Mouse (Mus musculus) liver, embryonic 16.5 days (tissue): ENCODE results near the gene 4930444G20Rik. TPM values are rescaled to one million over a fixed set of nuclear protein-coding genes. Genes with fewer than 3 reads are reported as not detected.
"Not testable (repeated sequence)": the region's sequence is repeated elsewhere in the genome, so short reads cannot be mapped to it uniquely, and the experiment has no call there.

Source experiments
- ATAC-seq: fragments of 200-750 bp; cut with Nextera tagmentation; 2 replicates; pipeline ENCODE4 v1.8.0; 2017; ENCODE audit warnings: low read depth, mild to moderate bottlenecking, moderate number of reproducible peaks, moderate library complexity
- H3K27ac ChIP-seq: fragments of 300-500 bp; sonication (generic); 2 replicates; pipeline ENCODE4 v1.5.1; 2014; ENCODE audit warnings: mild to moderate bottlenecking, low read length
- H3K27me3 ChIP-seq: fragments of 300-500 bp; sonication (generic); 2 replicates; pipeline ENCODE4 v1.6.1; 2014; ENCODE audit warnings: low read depth, low read length, mixed read lengths; ENCODE audit not compliant: control insufficient read depth, insufficient read depth
- H3K36me3 ChIP-seq: fragments of 300-500 bp; sonication (generic); 2 replicates; pipeline ENCODE4 v1.6.1; 2014; ENCODE audit warnings: mild to moderate bottlenecking; ENCODE audit not compliant: control insufficient read depth, insufficient read depth
- H3K4me1 ChIP-seq: fragments of 300-500 bp; sonication (generic); 2 replicates; pipeline ENCODE4 v1.6.1; 2014; ENCODE audit warnings: low read depth, low read length, mixed read lengths; ENCODE audit not compliant: control insufficient read depth
- H3K4me2 ChIP-seq: fragments of 300-500 bp; sonication (generic); 2 replicates; pipeline ENCODE4 v1.6.1; 2014; ENCODE audit warnings: low read depth, low read length, mixed read lengths
- H3K4me3 ChIP-seq: fragments of 300-500 bp; sonication (generic); 2 replicates; pipeline ENCODE4 v1.5.1; 2014; ENCODE audit warnings: low read depth, mild to moderate bottlenecking, low read length
- H3K9ac ChIP-seq: fragments of 300-500 bp; sonication (generic); 2 replicates; pipeline ENCODE4 v1.6.1; 2014; ENCODE audit warnings: low read depth, low read length
- H3K9me3 ChIP-seq: fragments of 300-500 bp; sonication (generic); replicated peaks from 2 replicates; pipeline ENCODE4 v1.6.1; 2016; ENCODE audit warnings: low read length; ENCODE audit not compliant: control insufficient read depth
- WGBS: fragments of 180-500 bp; shearing (Covaris S2); extraction: QIAGEN DNeasy Blood & Tissue Kit; methylation state at CpG from one replicate; pipeline ENCODE4 v1.1.7; 2014; ENCODE audit not compliant: insufficient replicate concordance; 5-methylcytosine and 5-hydroxymethylcytosine counted together
- polyA plus RNA-seq: library from polyadenylated mRNA; unstranded; fragments of >200 nt; fragmentation: Nextera tagmentation; extraction: Ambion mirVana; gene quantifications from 2 replicates; pipeline ENCODE4 v1.2.1, GENCODE M21; 2015

The 4930444G20Rik gene
- not detected in 2 replicates for polyA plus RNA-seq

DNA sequence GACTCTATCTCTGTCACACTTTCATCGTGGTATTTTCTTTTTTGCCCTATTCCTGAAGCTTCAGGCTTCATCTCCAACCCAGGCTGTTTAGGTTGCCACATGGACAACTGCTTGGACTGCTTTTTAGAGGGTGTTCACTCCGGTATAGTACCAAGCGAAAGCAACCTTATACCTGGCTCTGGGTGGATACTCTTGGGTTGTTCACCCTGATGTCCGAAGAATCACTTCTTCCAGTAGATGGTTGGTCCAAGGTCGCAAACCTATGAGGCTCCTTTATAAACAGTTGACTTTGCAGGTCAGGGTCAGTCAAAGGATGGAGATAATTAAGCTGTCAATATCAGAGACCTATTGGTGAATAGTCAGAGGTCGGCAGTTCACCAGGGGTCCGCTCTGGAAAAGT, at the start of gene 4930444G20Rik:
Gene 4930444G20Rik (minus strand): TSS at position 101 of the 400 bp plus-strand sequence.
- H3K27me3 ChIP-seq, H3K4me3 ChIP-seq: not testable (repeated sequence)
- 73% methylated on average over 7 of the region's 7 CpGs for WGBS

DNA sequence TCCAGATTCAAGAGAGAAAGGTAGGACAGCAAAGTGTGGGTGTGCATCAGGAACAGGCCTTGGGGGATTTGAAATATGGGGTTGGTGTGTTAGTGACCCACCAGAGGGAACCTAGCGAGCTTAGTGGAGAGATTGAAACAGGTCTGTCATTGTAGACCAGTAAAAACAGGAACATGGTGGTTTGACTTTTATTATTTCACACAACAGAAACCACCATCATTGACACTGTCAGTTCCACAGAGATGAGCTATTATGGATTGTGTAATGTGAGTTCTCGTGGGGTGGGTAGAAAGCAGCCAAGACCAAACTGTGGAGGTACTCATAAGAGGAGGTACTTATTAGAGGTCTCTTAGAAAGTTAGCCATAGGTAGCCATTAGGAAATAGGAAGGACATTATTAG, 6.7 kb upstream of the 4930444G20Rik start:
- H3K9me3 ChIP-seq, result no peaks in the 10 kb centered on the region
- H3K4me3 ChIP-seq, result no peak overlapping the region
- ATAC-seq, result no peak
- no peaks in the 10 kb centered on the region for H3K27me3 ChIP-seq
- H3K36me3 ChIP-seq, result no peaks in the 10 kb centered on the region
- 43% methylated on average over 2 of the region's 2 CpGs for WGBS
- H3K4me2 ChIP-seq, result no peak overlapping the region
- H3K27ac ChIP-seq, result no peak overlapping the region
- no peaks in the 10 kb centered on the region for H3K4me1 ChIP-seq
- no peak overlapping the region for H3K9ac ChIP-seq

More for the DNA sequence above, at the start of gene 4930444G20Rik:
- not testable (repeated sequence) for ATAC-seq, H3K9ac ChIP-seq, H3K9me3 ChIP-seq, H3K4me1 ChIP-seq, H3K27ac ChIP-seq, H3K4me2 ChIP-seq, H3K36me3 ChIP-seq

DNA sequence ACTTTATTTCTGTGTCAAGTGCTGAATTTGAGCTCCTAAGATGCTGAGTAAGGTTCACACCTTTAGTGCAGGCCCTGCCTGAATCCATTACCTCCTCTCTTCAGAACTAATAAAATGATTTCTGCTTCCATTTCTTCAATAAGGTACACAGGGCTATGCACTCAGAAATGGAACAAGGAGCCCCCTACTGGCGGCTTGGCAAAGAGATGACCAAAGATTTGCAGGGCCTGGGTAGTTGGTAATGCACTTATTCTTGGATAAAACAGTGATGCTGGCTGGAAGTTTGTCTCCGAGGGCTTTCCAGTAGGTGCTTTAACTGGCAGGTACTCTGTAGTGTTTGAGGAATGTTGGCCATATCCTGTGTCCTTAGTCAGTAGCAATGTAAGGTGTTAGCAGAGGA, 4.9 kb upstream of the 4930444G20Rik start:
- Histone ChIP-seq H3K27me3 (no peaks in the 10 kb centered on the region), H3K4me3 (no peak overlapping the region), H3K36me3 (no peaks in the 10 kb centered on the region), H3K4me1 (no peaks in the 10 kb centered on the region), H3K4me2 (no peak overlapping the region), H3K27ac (no peak overlapping the region), H3K9ac (no peak overlapping the region), H3K9me3 (no peaks in the 10 kb centered on the region)
- ATAC-seq, result no peak
- 47% methylated on average over 2 of the region's 2 CpGs for WGBS

DNA sequence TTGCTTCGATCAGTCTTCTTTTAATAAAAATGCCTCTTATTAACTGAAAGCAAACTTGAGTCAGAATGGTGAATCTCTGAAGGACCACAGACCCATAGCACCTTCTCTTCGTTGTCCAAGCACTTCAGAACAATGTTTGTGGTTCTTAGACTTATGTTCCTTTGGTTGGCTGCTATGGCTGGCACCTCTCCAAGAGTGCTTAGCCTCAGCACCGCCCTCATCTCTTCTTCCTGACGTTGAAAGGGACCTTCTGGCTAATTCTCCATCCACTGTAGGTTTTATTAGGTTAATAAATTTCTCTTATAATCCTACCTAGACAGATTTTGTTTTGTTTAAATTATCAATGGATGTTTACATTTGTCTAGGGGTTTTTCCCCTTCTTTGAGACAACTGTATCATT, 2.7 kb upstream of the 4930444G20Rik start:
- no peak overlapping the region for H3K4me3 ChIP-seq
- no peaks in the 10 kb centered on the region for H3K9me3 ChIP-seq
- ATAC-seq, result no peak
- H3K4me1 ChIP-seq, result no peaks in the 10 kb centered on the region
- H3K36me3 ChIP-seq, result no peaks in the 10 kb centered on the region
- H3K27me3 ChIP-seq, result no peaks in the 10 kb centered on the region
- WGBS, result 51% methylated on average over 4 of the region's 4 CpGs
- no peak overlapping the region for H3K9ac ChIP-seq
- H3K27ac ChIP-seq, result no peak overlapping the region
- H3K4me2 ChIP-seq, result no peak overlapping the region

DNA sequence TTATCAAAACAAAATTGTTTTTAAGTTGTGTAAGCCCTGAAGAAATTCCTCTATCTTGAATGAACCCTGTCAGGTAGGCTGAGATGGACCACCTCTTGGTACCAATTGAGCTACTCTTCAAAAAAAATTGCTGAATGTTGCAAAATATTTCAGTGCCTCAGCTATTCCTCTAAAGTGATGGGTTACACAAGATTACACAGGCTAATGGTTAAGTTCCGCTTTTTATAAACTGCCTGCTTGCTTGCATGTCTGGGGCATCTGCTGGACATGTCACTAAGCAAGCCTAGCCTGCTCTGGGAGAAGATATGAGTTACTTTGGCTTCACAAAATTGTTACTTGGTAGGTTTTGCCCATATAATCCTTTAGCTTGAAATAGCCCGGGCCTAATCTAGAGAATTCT, 2.3 kb upstream of the 4930444G20Rik start:
- no peak for ATAC-seq
- no peaks in the 10 kb centered on the region for H3K36me3 ChIP-seq
- WGBS, result 43% methylated on average over 2 of the region's 2 CpGs

DNA sequence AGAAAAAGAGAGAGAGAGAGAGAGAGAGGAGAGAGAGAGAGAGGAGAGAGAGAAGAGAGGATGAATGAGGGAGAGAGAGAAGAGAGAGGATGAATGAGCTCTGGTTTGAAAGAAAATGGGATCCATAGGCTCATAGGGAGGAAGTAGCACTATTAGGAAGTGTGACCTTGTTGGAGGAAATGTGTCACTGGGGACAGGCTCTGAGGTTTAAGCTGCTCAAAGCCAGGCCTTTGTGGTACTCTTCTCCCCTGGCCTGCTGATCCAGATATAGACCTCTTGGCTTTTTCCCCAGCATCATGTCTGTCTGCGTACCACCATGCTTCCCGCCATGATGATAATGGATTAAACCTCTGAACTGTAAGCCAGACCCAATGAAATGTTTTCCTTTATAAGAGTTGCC, 8.5 kb downstream of the 4930444G20Rik start:
- 69% methylated on average over 2 of the region's 2 CpGs for WGBS
- H3K36me3 ChIP-seq, result no peaks in the 10 kb centered on the region
- H3K4me1 ChIP-seq, result peaks cover 3% of the 10 kb centered on the region
- H3K4me2 ChIP-seq, result no peak overlapping the region
- no peaks in the 10 kb centered on the region for H3K9me3 ChIP-seq
- H3K4me3 ChIP-seq, result no peak overlapping the region
- H3K27me3 ChIP-seq, result no peaks in the 10 kb centered on the region
- H3K9ac ChIP-seq, result no peak overlapping the region
- no peak overlapping the region for H3K27ac ChIP-seq
- ATAC-seq, result no peak

More for the DNA sequence above, 2.3 kb upstream of the 4930444G20Rik start:
- Histone ChIP-seq H3K9ac (no peak overlapping the region), H3K27me3 (no peaks in the 10 kb centered on the region), H3K9me3 (no peaks in the 10 kb centered on the region), H3K4me2 (no peak overlapping the region), H3K4me1 (no peaks in the 10 kb centered on the region), H3K27ac (no peak overlapping the region), H3K4me3 (no peak overlapping the region)

DNA sequence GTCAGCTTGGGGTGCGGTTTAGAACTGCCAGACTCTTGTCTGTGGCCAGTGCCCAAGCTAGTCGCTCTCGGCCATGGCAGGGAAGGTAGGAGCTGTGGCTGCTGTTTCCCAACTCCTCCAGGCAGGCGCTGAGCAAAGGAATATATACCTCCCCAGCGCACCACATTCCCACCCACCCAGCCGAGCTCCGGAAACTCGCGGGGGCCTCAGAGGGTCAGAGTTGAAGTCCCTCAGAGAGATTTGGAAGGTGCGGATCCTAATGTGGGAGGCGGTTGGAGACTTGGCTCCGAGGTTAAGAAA, 8.9 kb downstream of the 4930444G20Rik start:
- 23% methylated on average over 12 of the region's 12 CpGs for WGBS
- Histone ChIP-seq H3K9ac (no peak overlapping the region), H3K4me3 (peak overlapping the region; percentile 52), H3K9me3 (no peaks in the 10 kb centered on the region), H3K27ac (no peak overlapping the region), H3K27me3 (no peaks in the 10 kb centered on the region), H3K4me1 (peaks cover 3% of the 10 kb centered on the region), H3K4me2 (peak overlapping the region; percentile 66), H3K36me3 (no peaks in the 10 kb centered on the region)
- ATAC-seq, result no peak

DNA sequence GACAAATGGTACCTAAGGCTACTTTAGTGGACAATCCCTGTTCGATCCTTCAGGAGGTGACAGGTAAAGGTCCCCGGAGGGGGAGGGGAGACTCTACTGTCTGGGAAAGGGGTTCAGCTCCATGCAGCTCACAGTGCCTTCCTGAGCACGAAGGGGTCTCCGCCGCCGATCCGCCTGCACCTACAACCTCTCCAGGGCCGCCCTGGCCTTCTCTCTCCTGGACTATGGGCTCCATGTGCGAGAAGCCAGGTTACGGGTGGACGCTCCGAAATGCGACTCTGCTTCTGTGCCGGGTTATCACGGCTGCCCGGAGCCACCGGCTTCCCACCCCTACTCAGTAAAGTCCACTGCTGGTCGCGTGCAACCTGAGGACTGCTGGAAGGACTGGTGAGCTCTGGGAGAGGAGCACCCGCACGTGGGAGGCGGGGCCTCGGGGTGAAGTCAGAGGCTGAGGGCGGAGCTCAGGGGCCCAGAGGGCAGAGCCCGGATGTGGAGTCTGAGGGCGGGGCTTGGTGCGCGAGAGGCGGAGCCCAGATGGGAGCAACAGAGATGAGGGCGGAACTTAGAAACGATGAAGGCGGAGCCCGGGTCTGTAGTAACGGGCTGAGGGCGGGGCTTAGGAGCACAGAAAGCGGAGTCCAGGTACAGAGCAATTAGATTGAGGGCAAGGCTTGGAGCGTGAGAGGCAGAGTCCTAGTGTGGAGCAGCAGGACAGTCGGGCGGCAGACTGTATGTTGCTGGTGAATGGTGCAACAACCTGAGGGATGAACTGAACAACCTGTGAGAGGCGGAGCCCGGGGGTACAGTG, 9.5 kb downstream of the 4930444G20Rik start:
- H3K4me2 ChIP-seq, result peak overlapping the region; percentile 66
- ATAC-seq, result peak; percentile 94
- 8% methylated on average over 41 of the region's 41 CpGs for WGBS
- H3K4me3 ChIP-seq, result peak overlapping the region; percentile 52
- no peaks in the 10 kb centered on the region for H3K36me3 ChIP-seq
- no peaks in the 10 kb centered on the region for H3K27me3 ChIP-seq
- peaks cover 3% of the 10 kb centered on the region for H3K4me1 ChIP-seq
- no peak overlapping the region for H3K9ac ChIP-seq
- H3K9me3 ChIP-seq, result no peaks in the 10 kb centered on the region
- H3K27ac ChIP-seq, result no peak overlapping the region

DNA sequence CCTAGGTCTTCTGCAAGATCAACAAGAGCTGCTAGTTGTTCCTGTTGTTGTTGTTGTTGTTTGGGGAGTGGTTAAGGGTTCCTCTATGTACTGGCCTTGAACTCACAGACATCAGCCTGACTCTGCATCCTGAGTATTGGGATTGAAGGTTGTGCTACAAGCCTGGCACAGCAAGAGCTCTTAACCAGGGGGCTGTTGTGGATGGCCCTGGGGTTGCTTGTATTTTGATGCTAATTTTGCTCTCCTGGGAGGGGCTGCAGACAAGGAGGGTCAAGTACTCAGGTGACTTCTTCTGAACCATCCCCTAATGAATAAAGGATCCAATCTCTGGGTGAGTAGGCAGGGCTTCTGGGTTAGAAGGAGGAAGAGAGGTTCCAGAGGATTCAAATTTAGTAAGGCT, 12.6 kb downstream of the 4930444G20Rik start:
- peaks cover 3% of the 10 kb centered on the region for H3K4me1 ChIP-seq
- no peaks in the 10 kb centered on the region for H3K27me3 ChIP-seq
- no peak overlapping the region for H3K27ac ChIP-seq
- H3K9ac ChIP-seq, result no peak overlapping the region
- no peak overlapping the region for H3K4me3 ChIP-seq
- H3K4me2 ChIP-seq, result no peak overlapping the region
- H3K36me3 ChIP-seq, result no peaks in the 10 kb centered on the region
- H3K9me3 ChIP-seq, result no peaks in the 10 kb centered on the region
- no peak for ATAC-seq
